Mouse (Mus musculus) right cerebral cortex, postnatal 36 days (tissue): Measurements from ENCODE around the gene Ina.
"Not testable (repeated sequence)": the region's sequence is repeated elsewhere in the genome, so short reads cannot be mapped to it uniquely, and the experiment has no call there.

Source experiments
- DNase-seq, 2 experiments: peaks; one replicate each; pipeline ENCODE4 v3.0.0; 2022; ENCODE audit warnings: low spot score in 2 of 2, mixed read lengths in 1 of 2

Ina gene

GRCm38 (mm10) chr19:46984726-46985622, 29.5 kb upstream of the Ina start:
- DNase-seq: no peak

DNA sequence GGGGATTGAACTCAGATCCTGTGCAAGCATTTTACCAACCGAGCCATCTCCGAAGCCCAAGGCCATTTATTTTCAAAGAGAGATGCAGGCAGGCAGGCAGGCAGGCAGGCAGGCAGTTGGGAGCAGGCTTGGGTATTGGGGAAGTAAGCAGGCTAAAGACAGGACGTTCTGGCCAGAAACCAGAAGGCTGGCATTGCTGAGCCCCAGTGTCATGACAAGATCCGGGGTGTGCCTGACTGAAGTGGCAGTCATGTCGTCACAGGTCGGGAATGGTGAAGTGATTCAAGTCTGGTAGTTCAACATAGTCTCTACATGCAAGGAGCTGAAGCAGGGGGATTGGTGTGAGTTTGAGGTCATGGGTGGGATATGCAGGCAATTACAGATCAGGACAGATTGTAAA, 26.9 kb upstream of the Ina start:
- DNase-seq: no peak

DNA sequence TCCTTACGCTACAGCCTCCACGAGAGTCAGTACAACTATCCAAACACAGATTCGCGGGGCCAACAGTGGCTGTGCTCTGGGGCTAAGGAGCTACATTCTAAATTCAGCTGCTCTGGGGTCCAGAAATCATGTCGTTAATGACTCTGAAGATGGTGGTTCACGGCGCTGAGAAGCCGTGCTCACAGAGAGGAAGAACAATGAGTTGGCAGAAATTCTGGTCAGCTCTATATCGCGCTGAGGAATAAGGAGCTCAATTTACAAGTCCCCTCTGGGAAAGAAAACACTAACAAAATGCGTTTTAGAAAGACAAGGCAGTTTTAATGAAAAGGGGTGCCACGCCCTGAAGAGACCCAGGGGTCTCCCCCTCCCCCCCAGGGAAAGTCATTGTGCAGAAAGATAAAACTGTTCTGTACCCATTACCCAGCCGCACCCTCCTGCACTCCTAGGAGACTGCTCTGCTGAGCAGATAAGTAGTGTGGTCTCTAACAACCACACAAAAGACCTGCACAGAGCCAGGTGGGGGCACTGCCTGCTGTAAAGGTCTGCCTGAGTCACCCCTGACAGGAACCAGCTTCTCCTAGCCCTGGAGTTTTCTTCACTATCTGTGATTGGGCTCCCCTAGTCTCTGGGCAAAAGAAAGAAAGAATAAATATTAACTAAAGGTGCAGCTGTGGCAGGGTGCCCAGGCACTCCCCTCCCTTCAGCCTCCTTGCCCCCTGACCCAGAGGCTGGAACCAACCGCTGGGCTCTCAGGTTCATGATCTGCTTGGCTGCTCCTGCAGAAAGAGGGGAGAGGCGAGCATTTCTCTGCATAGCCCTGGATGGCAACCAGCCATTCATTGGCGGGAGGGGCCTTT, 26.0 kb upstream of the Ina start:
- DNase-seq: no peak

DNA sequence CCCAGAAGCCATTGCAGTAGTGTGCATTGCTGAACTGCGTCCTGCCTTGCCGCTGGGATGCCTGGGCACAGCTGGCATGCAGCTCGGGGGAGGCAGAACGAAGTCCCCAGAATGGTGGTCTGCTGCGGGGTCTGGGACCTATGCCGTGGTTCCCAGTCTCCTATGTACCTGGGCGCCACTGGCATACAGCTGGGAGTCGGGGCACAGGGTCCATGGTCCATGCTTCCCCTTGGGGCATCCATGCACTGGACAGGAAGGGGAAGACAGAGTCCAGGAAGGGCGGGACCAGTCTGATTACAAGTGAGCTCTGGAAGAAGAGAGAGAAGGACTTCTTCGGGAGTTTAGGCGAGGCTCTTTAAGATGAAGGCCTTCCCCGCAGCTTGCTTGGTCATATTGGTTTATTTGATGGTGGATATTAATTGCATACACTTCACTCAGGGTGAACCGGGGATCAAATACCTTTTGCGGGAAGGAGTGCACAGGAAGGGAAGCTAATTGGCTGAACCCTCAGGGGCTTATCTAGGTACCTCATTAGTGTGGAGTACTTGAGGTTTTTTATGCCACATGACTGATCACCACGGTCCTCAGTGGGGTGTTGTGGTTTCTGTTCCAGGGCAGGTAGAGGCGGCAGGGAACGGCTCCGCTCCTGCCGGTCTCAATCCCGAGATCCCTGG, 24.9 kb upstream of the Ina start:
- no peak for DNase-seq

- DNase-seq: no peak
These were observed 24.4 kb upstream of the Ina start for GRCm38 (mm10) chr19:46990153-46990518.

GRCm38 (mm10) chr19:46990625-46991024, 23.9 kb upstream of the Ina start:
- not testable (repeated sequence) for DNase-seq

GRCm38 (mm10) chr19:46991145-46991544, 23.4 kb upstream of the Ina start:
- peak; percentile 41 to 44 for DNase-seq

GRCm38 (mm10) chr19:46992329-46992728, 22.2 kb upstream of the Ina start:
- DNase-seq: not testable (repeated sequence)

DNA sequence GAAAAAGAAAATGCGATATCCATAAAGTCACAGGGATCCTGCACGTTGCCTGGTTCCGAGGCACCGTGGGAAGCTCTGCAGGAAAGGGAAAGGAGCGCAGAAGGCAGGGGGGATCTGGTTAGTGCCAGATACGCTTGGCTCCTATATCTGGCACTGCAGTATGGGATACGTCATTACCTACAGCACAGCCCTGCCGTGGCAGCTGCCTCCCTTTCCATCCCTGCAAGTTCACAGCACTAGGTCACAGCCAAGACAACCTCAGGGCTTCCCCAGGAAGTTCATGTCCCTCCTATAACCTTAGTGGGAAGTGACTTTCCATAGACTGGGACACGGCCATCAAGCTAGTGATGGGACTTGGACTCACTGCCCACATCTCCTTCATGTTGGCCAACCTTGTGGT, 18.4 kb upstream of the Ina start:
- no peak for DNase-seq

- DNase-seq: peak in 1 of 2 experiments; percentile 33
These were observed 16.2 kb upstream of the Ina start for GRCm38 (mm10) chr19:46998168-46998870.

DNA sequence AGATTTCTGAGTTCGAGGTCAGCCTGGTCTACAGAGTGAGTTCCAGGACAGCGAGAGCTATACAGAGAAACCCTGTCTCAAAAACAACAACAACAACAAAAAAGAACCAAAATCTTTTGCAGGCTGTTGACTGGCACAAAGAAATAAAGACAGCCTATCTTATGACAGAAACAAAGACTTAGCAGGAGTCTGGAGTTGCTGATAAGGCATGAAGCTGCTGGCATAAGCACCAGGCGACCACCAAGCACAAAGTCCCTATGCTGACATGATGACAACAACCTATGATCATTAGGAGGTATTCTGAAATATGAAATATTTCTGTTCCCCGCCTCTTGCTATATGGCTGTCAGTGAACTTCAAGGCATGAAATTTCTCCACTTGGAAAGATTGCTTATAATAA, 15.5 kb upstream of the Ina start:
- DNase-seq: no peak

DNA sequence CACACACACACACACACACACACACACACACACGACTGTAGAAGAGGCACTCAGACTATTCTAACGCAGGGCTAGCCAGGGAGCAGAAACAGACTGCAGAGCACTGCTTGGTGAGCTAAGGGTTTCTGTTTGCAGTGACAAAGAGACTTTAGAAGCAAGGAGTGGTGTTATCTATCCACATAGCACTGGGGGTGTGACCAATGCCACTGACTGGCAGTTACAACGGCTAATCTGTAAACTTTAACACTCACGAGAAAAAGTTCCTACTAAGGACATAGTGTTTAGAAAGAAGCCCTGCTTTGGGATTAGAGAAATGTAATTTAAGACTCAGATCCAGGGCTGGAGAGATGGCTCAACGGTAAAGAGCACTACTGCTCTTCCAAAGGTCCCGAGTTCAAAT, 14.7 kb upstream of the Ina start:
- DNase-seq: no peak

GRCm38 (mm10) chr19:47000357-47000756, 14.1 kb upstream of the Ina start:
- not testable (repeated sequence) for DNase-seq

GRCm38 (mm10) chr19:47003742-47004511, 10.6 kb upstream of the Ina start:
- no peak for DNase-seq

DNA sequence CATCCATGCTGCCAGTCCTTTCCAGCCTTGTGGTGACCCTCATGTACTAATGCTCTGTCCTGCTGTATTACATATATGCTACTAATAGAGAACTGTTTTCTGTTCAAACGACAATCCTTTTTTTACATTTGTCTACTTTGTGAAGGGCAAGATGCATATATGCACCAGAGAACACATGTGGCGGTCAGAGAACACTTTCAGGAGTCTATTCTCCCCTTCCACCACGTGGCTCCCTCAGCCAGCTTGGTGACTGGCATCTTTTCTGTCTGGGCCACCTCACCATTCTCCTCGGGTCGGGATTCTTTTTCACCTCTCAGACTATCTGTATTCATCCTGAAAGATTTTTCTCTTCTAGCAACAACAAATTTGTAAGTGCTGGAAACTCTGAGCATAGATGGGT, 8.6 kb upstream of the Ina start:
- no peak for DNase-seq

- DNase-seq: no peak
These were observed 8.2 kb upstream of the Ina start for GRCm38 (mm10) chr19:47006321-47006720.

- DNase-seq: no peak
These were observed 5.1 kb upstream of the Ina start for GRCm38 (mm10) chr19:47009420-47009819.

DNA sequence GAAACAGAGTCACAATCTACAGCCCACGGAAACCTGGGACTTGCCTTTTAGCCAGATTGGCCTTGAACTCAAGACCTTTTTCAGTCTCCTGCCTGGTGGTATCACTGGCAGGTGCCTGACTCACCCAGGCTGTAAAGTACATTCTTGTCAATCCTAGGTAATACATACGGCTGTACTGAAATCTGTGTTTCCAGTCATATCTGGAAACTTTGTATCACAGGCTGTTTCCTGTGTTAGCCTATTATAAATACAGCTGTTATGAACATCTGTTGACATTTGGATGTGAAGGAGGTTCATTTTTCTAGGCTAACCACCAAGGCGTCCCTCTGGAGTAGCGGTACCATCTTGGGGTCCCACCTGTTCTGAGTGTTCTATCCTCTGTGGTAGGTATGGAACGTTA, 4.6 kb upstream of the Ina start:
- no peak for DNase-seq

DNA sequence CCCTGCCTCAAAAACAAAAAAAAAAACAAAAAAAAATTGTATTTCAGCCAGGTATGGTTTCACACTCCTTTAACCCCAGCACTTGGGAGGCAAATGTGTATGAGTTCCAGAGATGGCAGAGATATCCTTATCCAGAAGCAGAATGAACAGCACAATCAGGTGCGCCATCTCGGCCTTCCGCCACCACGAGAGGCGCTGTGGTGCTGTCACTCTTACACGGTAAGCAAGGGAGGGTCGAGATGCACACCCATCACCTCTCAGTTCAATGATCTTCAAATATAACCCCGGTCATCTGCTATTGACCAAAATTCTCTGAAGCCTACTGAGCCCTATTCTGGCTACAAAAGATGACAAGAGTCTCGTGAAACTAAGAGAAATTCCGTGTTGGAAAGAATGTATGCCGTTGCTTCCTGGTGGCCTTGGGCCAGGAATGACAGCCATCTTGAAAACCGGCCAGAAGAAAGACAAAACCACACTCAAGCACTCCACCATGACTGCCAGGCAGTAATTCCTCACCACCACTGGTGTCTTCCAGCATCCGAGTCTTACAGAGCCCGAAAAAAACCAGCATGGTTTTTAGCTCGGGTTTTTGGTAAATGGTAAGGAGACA, 1.9 kb upstream of the Ina start:
- no peak for DNase-seq
